Mouse (Mus musculus): ENCODE results near the gene Foxred2.

DNA sequence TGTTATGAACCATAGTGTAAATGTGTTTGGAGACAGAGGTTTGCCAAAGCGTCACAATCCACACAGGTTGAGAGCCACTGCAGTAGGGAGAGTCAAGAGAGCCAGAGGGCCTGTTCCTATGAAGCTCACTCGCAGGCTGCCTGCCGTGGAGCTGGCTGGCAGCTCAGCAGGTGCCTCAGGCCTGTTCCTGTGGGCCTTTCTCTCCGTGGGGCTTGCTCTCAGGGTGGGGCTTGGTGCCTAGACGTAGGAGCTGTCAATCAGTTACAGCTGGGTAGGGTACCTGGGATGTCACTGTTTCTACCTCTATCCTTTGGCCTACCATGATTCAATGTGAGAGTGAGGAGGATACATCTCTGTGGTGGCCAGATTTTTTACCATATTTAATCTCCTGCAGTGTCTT is 21.6 kb downstream of the Foxred2 start:
- TF ChIP-seq POLR2A (IDR thresholded peaks at IDR 0.05; ENCODE audit: insufficient read length, low read depth) (no peak), USF1 (IDR thresholded peaks at IDR 0.05; ENCODE audit: low read depth) (no peak), CEBPB (IDR thresholded peaks at IDR 0.05; ENCODE audit: insufficient read depth, poor library complexity, severe bottlenecking) (no peak), MAX (IDR thresholded peaks at IDR 0.05; ENCODE audit: low read depth) (no peak), TCF12 (IDR thresholded peaks at IDR 0.05; ENCODE audit: insufficient read depth, poor library complexity, severe bottlenecking) (no peak), MYOD1 (IDR thresholded peaks at IDR 0.05; ENCODE audit: control insufficient read depth in 1 of 3, insufficient read length in 2 of 3, low read depth in 2 of 3) (no peak), E2F4 (IDR thresholded peaks at IDR 0.05; ENCODE audit: insufficient read depth) (no peak)
